Mouse (Mus musculus) c-Kit-positive CD71-positive TER-119-positive erythroid progenitor cells, embryonic 14.5 days (primary cell): Measurements from ENCODE around the gene Tcf23.

ENCODE experiments used
- DNase-seq: peaks from one replicate; pipeline ENCODE4 v3.0.0-alpha.2; 2013; ENCODE audit warnings: low spot score

Gene Tcf23

GRCm38 (mm10) chr5:30950451-30950850 lies 18.0 kb upstream of the Tcf23 start:
- no peak for DNase-seq

- DNase-seq, result no peak
Measured at GRCm38 (mm10) chr5:30950922-30951321, 17.5 kb upstream of the Tcf23 start.

- no peak for DNase-seq
Measured at GRCm38 (mm10) chr5:30951706-30952105, 16.8 kb upstream of the Tcf23 start.

- DNase-seq, result no peak
Measured at GRCm38 (mm10) chr5:30952551-30952950, 15.9 kb upstream of the Tcf23 start.

DNA sequence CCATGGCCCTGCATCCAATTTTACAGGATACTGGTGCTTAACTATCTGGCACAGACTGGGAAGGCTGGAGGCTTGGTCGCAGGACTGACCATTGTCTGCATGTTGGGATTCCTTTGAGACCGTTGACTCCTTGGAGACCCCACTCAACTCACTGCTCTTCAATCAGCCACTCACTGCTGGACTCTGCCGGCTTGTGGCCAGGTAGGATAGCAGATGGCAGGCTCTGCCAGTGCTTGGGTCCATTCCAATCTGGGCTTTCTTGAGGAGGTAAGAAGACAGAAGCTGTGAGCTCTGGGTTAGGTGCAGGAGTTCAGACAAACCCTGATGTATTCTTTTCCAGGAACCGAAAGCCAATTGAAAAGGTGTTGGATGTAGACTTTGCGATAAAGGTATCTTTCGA lies 14.4 kb upstream of the Tcf23 start:
- DNase-seq, result no peak

- DNase-seq, result no peak
Measured at GRCm38 (mm10) chr5:30954556-30954955, 13.9 kb upstream of the Tcf23 start.

DNA sequence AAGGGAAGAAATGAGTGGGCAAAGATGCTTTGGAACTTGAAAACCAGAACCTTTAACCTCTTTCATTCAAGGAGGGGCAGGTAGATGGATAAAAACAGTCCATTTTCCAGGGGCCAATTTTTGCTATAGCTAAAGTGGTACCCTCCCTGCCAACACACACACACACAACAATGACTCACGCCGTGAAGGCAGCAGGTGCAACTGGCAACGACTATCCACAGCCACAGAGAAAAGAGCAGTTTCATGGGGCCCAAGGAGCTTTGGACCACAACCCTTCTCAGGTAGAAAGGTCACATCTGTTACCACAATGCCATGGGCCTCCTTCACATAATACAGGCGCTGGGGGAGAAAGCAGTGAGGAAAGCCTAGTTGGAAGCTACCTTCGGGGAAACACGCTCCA lies 12.7 kb upstream of the Tcf23 start:
- no peak for DNase-seq

GRCm38 (mm10) chr5:30957891-30958290 lies 10.6 kb upstream of the Tcf23 start:
- DNase-seq, result no peak

DNA sequence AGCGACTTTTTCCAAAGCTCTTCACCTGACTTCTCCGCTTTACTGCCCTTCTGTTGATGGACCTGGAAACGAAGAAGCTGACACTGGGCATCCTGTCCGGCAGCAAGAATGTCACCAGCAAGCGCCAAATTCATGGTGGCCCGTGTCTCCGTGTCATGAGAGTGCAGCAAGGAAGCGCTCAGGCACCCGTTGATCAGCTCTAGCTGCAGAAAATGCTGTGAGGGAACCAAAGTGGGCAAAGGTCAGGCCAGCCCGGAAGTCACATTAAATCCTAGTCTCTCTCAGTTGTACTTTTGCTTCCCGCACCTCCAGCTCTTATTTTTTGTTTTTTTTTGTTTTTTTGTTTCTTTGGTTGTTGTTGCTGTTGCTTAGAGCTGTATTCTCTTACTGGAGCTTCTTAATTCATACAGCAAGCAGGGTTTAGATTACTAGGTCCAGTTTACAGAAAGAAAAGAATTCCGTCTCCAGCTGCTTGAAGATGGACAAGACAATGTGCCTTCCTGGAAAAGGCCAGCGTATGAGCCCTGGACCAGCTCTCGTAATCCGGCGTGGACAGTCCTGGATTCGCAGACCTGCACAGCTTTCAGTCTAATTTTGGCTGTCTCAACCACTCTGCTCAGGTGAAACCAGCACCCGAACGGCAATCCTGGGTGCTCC lies 9.1 kb upstream of the Tcf23 start:
- DNase-seq, result no peak

GRCm38 (mm10) chr5:30959966-30960501 lies 8.4 kb upstream of the Tcf23 start, which contains the start of gene Preb:
Preb (minus strand) TSS chr5:30960361.
- DNase-seq, result peak; percentile 94

GRCm38 (mm10) chr5:30960814-30961213 lies 7.6 kb upstream of the Tcf23 start:
- no peak for DNase-seq

- no peak for DNase-seq
Measured at GRCm38 (mm10) chr5:30961545-30962505, 6.6 kb upstream of the Tcf23 start.

- no peak for DNase-seq
Measured at GRCm38 (mm10) chr5:30963916-30964315, 4.5 kb upstream of the Tcf23 start.

GRCm38 (mm10) chr5:30966189-30966588 lies 2.3 kb upstream of the Tcf23 start:
- no peak for DNase-seq

GRCm38 (mm10) chr5:30969440-30969839 lies 978 bp downstream of the Tcf23 start:
- DNase-seq, result peak; percentile 40

GRCm38 (mm10) chr5:30974870-30975656 lies 6.6 kb downstream of the Tcf23 start:
- no peak for DNase-seq

DNA sequence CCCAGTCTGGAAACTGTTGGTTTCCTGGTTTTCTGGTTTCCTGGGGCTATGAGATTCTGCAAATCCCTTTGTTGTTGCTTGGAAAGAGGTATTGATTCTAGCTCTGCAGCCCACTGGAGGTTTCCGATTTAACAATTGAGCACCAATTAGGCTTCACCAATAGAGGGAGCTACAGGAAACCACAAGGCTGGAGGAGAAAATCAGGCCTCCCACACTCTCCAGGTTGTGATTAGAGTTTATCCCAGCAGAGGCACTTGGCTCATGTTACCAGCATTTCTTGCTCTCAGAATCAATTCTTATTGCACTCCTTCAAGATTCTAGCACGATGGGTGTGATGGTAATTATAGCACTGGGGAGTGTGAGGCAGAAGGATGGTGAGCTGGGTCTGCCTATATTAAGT lies 13.9 kb downstream of the Tcf23 start:
- no peak for DNase-seq

- no peak for DNase-seq
Measured at GRCm38 (mm10) chr5:30992980-30993676, 24.7 kb downstream of the Tcf23 start.

DNA sequence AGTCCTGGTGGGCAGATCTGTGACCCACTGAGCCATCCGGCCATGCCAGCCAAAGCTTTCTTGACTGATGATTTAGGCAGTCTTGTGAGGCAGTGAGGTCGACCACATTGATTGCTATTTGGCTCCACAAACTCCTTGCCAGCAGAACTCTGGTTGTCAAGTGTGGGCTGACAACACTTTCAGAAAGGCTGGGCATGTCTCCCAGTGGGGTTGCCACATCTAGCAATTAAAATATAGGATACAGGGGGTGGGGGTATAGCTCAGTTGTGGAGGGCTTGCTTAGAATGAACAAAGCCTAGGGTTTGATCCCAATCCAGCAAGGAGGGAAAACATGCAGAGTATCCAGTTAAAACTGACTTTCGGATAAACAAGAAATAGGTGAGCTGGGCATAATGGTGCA lies 25.6 kb downstream of the Tcf23 start:
- DNase-seq, result no peak

- DNase-seq, result no peak
Measured at GRCm38 (mm10) chr5:30994910-30995635, 26.6 kb downstream of the Tcf23 start.

DNA sequence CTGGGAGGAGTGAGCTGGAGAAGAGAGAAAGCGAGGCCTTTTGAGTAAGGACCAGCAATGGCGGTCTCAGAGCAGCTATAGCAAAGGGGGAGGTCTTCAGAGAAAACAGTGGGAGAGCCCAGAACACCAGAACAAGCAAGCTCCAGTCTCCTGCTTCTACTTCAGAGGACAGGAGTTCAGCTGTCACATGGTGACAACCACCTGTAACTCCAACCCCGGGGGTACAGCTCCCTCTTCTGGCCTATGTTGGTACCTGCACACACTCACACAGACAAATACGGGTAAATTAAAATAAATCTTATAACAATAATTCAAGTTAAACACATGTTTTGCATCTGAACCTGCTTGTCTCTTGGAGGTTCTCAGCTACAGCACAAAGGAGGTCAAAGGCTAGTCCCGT lies 29.8 kb downstream of the Tcf23 start:
- peak; percentile 53 for DNase-seq
